Mouse (Mus musculus) neural tube, embryonic 12.5 days (tissue): Measurements from ENCODE around the gene Grwd1. TPM values are rescaled to one million over a fixed set of nuclear protein-coding genes. Genes with fewer than 3 reads are reported as not detected.
A peak's percentile ranks its signal among the peaks of the same experiment; 100 is the strongest.

Experiments
- ATAC-seq: fragments of 200-750 bp; cut with Nextera tagmentation; 2 replicates; pipeline ENCODE4 v1.8.0; 2017; ENCODE audit warnings: low read depth, mild to moderate bottlenecking, moderate TSS enrichment, moderate library complexity; ENCODE audit not compliant: low FRiP score
- H3K27ac ChIP-seq: fragments of 300-500 bp; sonication (generic); 2 replicates; pipeline ENCODE4 v1.5.1; 2016
- H3K27me3 ChIP-seq: fragments of 300-500 bp; sonication (generic); replicated peaks from 2 replicates; pipeline ENCODE4 v1.6.1; 2016; ENCODE audit warnings: mild to moderate bottlenecking
- H3K36me3 ChIP-seq: fragments of 300-500 bp; sonication (generic); 2 replicates; pipeline ENCODE4 v1.6.1; 2016; ENCODE audit warnings: mild to moderate bottlenecking
- H3K4me1 ChIP-seq: fragments of 300-500 bp; sonication (generic); 2 replicates; pipeline ENCODE4 v1.6.1; 2016
- H3K4me2 ChIP-seq: fragments of 300-500 bp; sonication (generic); replicated peaks from 2 replicates; pipeline ENCODE4 v1.6.1; 2016; ENCODE audit warnings: mild to moderate bottlenecking
- H3K4me3 ChIP-seq: fragments of 300-500 bp; sonication (generic); 2 replicates; pipeline ENCODE4 v1.5.1; 2016
- H3K9ac ChIP-seq: fragments of 300-500 bp; sonication (generic); 2 replicates; pipeline ENCODE4 v1.6.1; 2016; ENCODE audit warnings: mild to moderate bottlenecking
- H3K9me3 ChIP-seq: fragments of 300-500 bp; sonication (generic); 2 replicates; pipeline ENCODE4 v1.6.1; 2016; ENCODE audit warnings: mild to moderate bottlenecking
- WGBS: fragments of 180-500 bp; shearing (Covaris S2); methylation state at CpG from one replicate; pipeline ENCODE4 v1.1.7; 2016; 5-methylcytosine and 5-hydroxymethylcytosine counted together
- polyA plus RNA-seq: library from polyadenylated mRNA; unstranded; fragments of >200 nt; fragmentation: Nextera tagmentation; extraction: Ambion mirVana; gene quantifications from 2 replicates; pipeline ENCODE4 v1.2.1, GENCODE M21; 2016

Gene Grwd1
- polyA plus RNA-seq, 1 experiment from 2014 or later: 50.7 TPM

GRCm38 (mm10) chr7:45782271-45782670 is 48.5 kb downstream of the Grwd1 start:
- no peak for ATAC-seq
- Histone ChIP-seq H3K4me2 (no peak overlapping the region), H3K9me3 (no peaks in the 10 kb centered on the region), H3K36me3 (peaks cover under 1% of the 10 kb centered on the region; the same call in 1 of the 2 replicates), H3K27me3 (no peaks in the 10 kb centered on the region; the same call in 1 of the 2 replicates), H3K27ac (no peak overlapping the region), H3K4me3 (no peak overlapping the region), H3K9ac (no peak overlapping the region), H3K4me1 (peaks cover 34% of the 10 kb centered on the region)
- WGBS: 83% methylated on average over 4 of the region's 4 CpGs

- Histone ChIP-seq H3K4me2 (peak overlapping the region; percentile 39), H3K27me3 (no peaks in the 10 kb centered on the region; the same call in 1 of the 2 replicates), H3K36me3 (no peaks in the 10 kb centered on the region), H3K9me3 (no peaks in the 10 kb centered on the region), H3K27ac (no peak overlapping the region), H3K9ac (no peak overlapping the region), H3K4me3 (no peak overlapping the region), H3K4me1 (peaks cover 15% of the 10 kb centered on the region; the same call in 1 of the 2 replicates)
- 20% methylated on average over 22 of the region's 22 CpGs for WGBS
- ATAC-seq: no peak
These were observed 51.6 kb downstream of the Grwd1 start for GRCm38 (mm10) chr7:45779081-45779641.

GRCm38 (mm10) chr7:45775237-45775636 is 55.5 kb downstream of the Grwd1 start:
- no peak overlapping the region for H3K27ac ChIP-seq
- WGBS: 84% methylated on average over 7 of the region's 7 CpGs
- H3K4me1 ChIP-seq: 0 out of 2 replicates have a peak, but pooled peaks cover 12% of the 10 kb centered on the region
- H3K4me2 ChIP-seq: no peak overlapping the region
- H3K36me3 ChIP-seq: no peaks in the 10 kb centered on the region
- no peaks in the 10 kb centered on the region for H3K9me3 ChIP-seq
- ATAC-seq: no peak
- no peak overlapping the region for H3K9ac ChIP-seq
- H3K27me3 ChIP-seq: no peaks in the 10 kb centered on the region; the same call in 1 of the 2 replicates
- H3K4me3 ChIP-seq: no peak overlapping the region

Other genes with a start within 250 kb of the Grwd1 start
- not detected in 2 replicates for gene Fgf21, start 215.5 kb downstream of the Grwd1 start, polyA plus RNA-seq
- gene Fut1, start 213.7 kb downstream of the Grwd1 start, polyA plus RNA-seq: not detected in 2 replicates
- gene Izumo1, start 209.1 kb downstream of the Grwd1 start, polyA plus RNA-seq: 0.23 TPM in 1 of 2 replicates, not detected in the other
- gene Rasip1, start 203.5 kb downstream of the Grwd1 start, polyA plus RNA-seq: 16.5 and 16.8 TPM in 2 replicates
- 3.5 and 4.9 TPM in 2 replicates for gene Mamstr, start 191.0 kb downstream of the Grwd1 start, polyA plus RNA-seq
- 0.17 and 0.20 TPM in 2 replicates for gene Fut2, start 164.6 kb downstream of the Grwd1 start, polyA plus RNA-seq
- 1.2 and 1.7 TPM in 2 replicates for gene Ntn5, start 146.9 kb downstream of the Grwd1 start, polyA plus RNA-seq
- 1.0 and 1.2 TPM in 2 replicates for gene Sec1, start 136.5 kb downstream of the Grwd1 start, polyA plus RNA-seq
- gene Car11, start 131.1 kb downstream of the Grwd1 start, polyA plus RNA-seq: 35.5 and 36.6 TPM in 2 replicates
- 4.1 TPM in 2 replicates for gene Dbp, start 125.9 kb downstream of the Grwd1 start, polyA plus RNA-seq
- gene Rpl18, start 115.5 kb downstream of the Grwd1 start, polyA plus RNA-seq: 665 and 700 TPM in 2 replicates
- 28.0 and 29.0 TPM in 2 replicates for gene Sphk2, start 112.9 kb downstream of the Grwd1 start, polyA plus RNA-seq
- gene Fam83e, start 109.7 kb downstream of the Grwd1 start, polyA plus RNA-seq: 0.94 and 1.00 TPM in 2 replicates
- gene Spaca4, start 105.1 kb downstream of the Grwd1 start, polyA plus RNA-seq: not detected in 2 replicates
- 10.9 and 14.1 TPM in 2 replicates for gene Lmtk3, start 47.2 kb downstream of the Grwd1 start, polyA plus RNA-seq
- gene Sult2b1, start 46.3 kb downstream of the Grwd1 start, polyA plus RNA-seq: 2.1 and 2.4 TPM in 2 replicates
- 305 and 308 TPM in 2 replicates for gene Cyth2, start 16.4 kb downstream of the Grwd1 start, polyA plus RNA-seq
- 0.86 and 0.87 TPM in 2 replicates for gene Kcnj14, start 6.2 kb downstream of the Grwd1 start, polyA plus RNA-seq
- 41.8 and 54.4 TPM in 2 replicates for gene Kdelr1, start 41.8 kb upstream of the Grwd1 start, polyA plus RNA-seq
- gene Grin2d, start 47.4 kb upstream of the Grwd1 start, polyA plus RNA-seq: 1.3 and 1.5 TPM in 2 replicates
- gene Syngr4, start 65.8 kb upstream of the Grwd1 start, polyA plus RNA-seq: 0.22 and 0.56 TPM in 2 replicates
- 3.9 and 4.4 TPM in 2 replicates for gene Tmem143, start 66.0 kb upstream of the Grwd1 start, polyA plus RNA-seq
- 32.8 and 33.2 TPM in 2 replicates for gene Emp3, start 90.5 kb upstream of the Grwd1 start, polyA plus RNA-seq
- gene Ccdc114, start 93.1 kb upstream of the Grwd1 start, polyA plus RNA-seq: 2.8 and 3.7 TPM in 2 replicates
- gene Abcc6, start 199.4 kb upstream of the Grwd1 start, polyA plus RNA-seq: 0.22 and 0.71 TPM in 2 replicates
- 33.3 and 36.4 TPM in 2 replicates for gene Nomo1, start 202.8 kb upstream of the Grwd1 start, polyA plus RNA-seq